Mouse (Mus musculus) embryo, embryonic 10 days (tissue): Measurements from ENCODE around the gene Kdm6b.
A peak's percentile ranks its signal among the peaks of the same experiment; 100 is the strongest.

Source experiments
- DNase-seq: peaks from one replicate; pipeline ENCODE4 v3.0.0-alpha.2; 2015; ENCODE audit warnings: low spot score

Kdm6b gene

GRCm38 (mm10) chr11:69419443-69419812 is 6.0 kb upstream of the Kdm6b start:
- peak; percentile 69 for DNase-seq

GRCm38 (mm10) chr11:69418481-69419442 is 5.3 kb upstream of the Kdm6b start:
- DNase-seq = peak; percentile 98

- peak; percentile 98 for DNase-seq
Measured at GRCm38 (mm10) chr11:69417449-69418384, 4.2 kb upstream of the Kdm6b start.

DNA sequence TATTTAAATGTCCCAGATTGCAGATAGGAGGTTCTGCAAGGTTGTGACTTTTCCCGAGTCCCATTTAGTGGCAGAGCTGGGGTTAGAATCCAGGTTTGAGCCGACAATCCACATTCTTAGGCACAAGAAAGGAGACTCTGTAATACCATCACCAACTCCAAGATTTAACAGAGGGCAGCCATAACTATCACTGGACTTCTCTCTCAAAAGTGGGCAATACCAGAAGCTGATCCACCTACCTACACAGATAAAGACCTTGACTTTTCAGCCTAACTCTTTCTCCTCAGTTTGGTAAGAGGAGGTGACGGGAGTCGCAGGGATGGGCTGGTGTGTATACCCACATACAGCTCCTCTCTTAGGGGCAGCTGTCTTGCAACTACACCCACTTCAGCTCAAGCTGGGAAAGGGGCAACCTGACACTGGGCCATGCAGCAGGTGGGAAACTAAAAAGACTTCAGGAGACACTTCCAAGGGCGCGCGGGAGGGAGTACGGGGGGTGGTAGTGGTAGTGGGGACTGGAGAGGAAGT is 3.5 kb upstream of the Kdm6b start:
- peak; percentile 36 for DNase-seq

DNA sequence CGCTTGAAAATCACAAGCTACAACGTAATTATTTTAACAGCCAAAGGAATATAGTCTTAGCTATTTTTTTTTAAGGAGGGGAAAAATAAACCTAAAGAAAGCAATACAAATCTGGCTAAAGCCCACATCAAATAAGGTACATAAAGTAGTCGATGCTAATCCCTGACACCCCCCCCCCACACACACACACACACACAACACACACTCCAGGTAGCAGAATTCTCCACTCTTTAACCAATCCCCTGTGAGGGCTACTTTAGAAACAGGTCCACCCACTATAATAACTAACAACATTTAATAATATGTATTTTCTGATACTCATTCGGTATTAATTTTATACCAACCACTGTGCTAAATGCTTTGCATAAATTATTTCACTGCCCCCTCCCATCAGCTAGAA is 3.0 kb upstream of the Kdm6b start:
- no peak for DNase-seq

- DNase-seq = peak; percentile 75
Measured at GRCm38 (mm10) chr11:69415668-69416451, 2.4 kb upstream of the Kdm6b start.

DNA sequence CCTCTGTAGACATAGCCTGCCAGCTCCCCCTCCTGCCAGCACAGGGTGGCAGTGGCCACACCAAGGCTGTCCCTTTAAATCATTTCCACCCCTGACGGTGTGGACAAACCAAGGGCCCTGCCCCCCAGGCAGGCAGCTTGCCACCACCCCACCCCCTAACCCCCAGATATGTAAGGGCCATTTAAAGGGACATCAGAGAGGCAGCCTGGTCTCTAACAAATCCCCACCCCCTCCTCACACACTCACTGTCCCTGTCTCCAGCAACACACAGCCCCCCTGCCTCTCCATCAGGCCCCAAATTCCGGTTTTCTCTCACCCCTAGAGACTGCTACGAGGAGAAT is 1.8 kb upstream of the Kdm6b start:
- peak; percentile 69 for DNase-seq

GRCm38 (mm10) chr11:69414421-69415326 is 1.2 kb upstream of the Kdm6b start:
- peak; percentile 53 for DNase-seq

DNA sequence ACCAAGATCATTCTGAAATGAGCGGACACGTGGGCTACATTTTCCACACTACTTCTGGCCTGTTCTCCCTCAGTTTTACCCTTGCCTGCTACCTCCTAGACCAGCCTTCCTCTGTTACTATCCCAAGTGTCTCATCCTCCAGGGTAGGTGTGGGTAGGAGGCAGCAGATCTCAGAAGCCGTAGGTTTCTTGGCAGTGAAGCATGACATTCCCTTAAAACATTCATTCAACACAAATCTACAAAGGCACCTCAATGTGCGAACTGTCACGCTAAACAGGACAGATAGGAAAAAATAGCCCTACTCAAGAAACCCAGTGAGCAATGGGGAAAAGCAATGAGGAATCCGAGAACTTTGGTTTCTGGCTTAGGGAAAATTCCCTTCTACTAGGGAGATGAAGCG is 927 bp downstream of the Kdm6b start:
- DNase-seq = no peak

DNA sequence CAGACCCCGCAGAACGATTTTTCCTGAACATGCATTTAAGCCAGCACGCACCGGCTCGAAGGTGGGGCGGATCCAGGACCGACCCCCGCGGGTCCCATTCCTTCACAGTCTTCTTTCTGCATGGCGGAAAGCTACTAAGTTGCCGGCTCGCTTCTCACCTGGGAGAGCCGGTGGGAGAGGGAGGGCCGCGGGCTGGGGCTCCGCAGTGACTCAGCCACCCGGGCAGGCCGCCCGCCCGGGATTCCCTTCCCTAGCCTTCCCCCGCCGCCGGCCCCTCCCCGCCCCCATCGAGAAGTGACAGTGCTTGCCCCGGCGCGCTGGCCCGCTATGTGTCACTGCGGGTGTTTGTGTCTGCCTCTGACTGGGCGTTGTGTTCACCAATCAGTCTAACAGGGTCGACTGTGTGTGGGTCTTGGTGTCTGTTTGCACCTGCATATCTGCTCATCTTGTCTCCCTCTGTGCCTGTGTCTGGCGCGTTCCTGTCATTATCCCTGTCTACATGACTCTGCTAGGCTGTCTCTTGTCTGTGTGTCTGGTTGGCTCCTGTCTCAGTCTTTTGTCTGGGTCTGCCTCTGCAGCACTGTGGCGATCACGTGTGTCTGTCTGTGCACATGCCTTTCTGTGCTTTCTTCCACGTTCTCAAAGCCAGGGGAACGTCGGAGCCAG is 1.8 kb downstream of the Kdm6b start:
- DNase-seq = peak; percentile 63

GRCm38 (mm10) chr11:69411073-69411535 is 2.4 kb downstream of the Kdm6b start:
- DNase-seq = peak; percentile 98

DNA sequence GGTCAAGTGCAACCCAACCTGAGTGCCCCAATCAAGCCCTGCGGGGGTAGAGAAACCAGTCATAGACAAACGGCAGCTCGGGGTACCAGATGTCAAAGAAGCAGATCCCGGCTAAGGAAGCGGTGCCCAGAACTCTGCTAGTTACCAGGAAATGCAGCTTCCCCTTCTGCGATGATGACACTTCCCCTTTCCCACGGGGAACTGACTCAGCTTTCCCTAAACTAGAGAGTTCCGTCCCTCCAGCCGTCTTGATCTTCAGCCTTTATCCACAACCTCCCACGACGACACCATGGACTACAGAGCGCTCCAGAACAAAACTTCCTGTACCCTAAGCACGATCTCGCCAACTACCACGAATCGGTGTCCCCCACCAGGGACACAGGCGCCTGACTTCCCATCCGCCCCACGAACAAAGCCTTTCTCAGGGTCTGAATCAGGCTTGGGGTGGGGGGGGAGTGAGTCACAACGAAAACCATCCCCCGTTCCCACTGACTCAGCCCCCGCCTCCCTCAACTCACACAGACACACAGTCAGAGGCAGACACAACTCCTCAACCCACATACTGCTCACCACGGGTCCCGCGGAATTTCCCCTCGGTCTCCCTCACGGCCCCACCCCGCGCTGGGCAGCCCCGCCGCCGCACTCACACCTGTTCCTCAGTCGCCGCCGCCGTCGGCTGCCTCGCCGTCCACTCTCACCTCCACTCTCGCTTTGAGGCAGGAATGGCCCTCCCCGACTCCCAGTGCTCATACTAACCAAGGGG is 3.0 kb downstream of the Kdm6b start:
- peak; percentile 36 for DNase-seq

GRCm38 (mm10) chr11:69410045-69410309 is 3.5 kb downstream of the Kdm6b start:
- DNase-seq = no peak

DNA sequence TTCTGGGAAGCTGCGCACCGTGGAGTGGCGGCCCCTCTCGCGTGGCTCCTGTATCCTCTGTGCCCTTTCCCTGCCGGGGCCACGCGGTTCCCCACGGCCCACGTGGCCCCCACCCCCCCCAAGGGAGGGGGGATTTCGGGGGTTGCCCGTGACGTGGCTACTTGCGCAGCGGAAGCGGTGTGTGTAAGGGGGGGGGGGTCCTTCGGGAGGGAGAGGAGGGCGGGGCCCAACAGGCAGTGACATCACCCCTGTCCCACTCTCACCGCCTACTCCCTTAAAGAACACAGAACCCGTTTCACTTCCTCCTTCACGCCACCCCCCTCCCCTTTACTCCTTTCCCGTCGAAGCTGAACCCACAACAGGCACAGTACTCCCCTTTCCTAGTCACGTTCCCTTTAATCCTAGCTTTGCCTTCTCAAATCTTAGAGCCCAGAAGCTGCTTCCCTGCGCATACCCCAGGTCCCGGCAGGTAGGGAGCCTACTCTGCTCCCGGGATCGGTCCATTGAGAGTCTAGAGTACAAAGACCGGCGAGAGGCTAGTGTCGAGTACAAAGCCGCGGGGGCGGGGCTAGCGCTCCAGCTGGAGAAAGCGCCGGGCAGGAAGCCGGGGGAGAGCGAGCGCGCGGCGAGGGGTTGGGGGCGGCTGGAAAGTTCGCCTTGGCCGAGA is 4.0 kb downstream of the Kdm6b start:
- peak; percentile 85 for DNase-seq

- DNase-seq = peak; percentile 95
Measured at GRCm38 (mm10) chr11:69408541-69409377, 4.7 kb downstream of the Kdm6b start.

GRCm38 (mm10) chr11:69407724-69408004 is 5.8 kb downstream of the Kdm6b start:
- no peak for DNase-seq

GRCm38 (mm10) chr11:69406867-69407723 is 6.4 kb downstream of the Kdm6b start:
- no peak for DNase-seq
